Mouse (Mus musculus): Measurements from ENCODE around the gene Serpina1d.
"Not testable (repeated sequence)": the region's sequence is repeated elsewhere in the genome, so short reads cannot be mapped to it uniquely, and the experiment has no call there.

Gene Serpina1d

DNA sequence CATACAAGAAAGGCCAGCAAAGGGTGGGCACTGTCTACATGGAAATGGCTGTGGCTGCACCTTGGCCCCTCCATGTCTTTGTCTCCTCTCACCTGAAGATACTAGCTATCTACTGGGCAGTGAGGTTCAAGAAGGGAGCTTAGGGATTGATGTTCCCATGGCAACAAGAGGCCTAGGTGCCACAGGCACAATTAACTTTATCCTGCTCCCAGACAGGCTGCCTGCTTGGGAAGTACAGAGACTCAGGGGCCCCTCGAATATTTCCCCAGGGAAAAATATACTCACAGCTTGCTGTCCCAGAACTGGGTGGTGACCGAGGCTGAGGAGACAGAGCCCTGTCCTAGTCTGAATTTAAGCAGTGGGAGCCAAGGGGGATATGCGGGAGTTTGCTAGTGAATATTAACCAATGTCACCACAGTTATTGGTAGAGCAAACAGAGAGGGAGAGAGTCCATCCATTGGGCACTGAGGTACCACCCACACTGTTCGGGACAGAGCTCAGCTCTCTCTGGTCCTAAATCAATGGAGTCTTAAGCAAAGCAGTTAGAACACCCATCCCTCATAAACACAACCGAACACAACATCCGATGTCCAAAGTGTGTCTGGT lies at the start of gene Serpina1d:
Serpina1d (minus strand) TSS at position 347 of the 606 bp plus-strand sequence.
- DNase-seq (ENCODE audit: low spot score): not testable (repeated sequence)

DNA sequence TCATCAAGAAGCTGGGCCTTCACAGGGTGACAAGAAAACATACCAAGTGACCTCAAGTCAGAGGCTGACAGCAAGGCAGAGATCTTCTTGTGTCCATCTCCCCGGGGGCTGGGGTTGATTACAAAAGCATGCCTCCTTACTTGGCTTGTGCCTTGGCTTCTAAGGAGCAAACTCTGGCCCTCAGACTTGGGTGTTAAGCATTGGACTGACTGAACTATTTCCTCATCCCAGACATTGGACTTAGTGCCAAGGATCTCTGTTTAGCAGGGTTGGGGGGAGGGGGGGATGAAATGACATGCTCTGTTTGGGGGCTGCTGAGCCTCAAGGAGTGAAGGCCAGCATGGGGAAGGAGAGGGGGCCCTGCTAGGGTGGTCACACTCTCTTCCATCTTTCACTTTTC lies 2.8 kb downstream of the Serpina1d start:
- DNase-seq (ENCODE audit: low spot score): not testable (repeated sequence)

DNA sequence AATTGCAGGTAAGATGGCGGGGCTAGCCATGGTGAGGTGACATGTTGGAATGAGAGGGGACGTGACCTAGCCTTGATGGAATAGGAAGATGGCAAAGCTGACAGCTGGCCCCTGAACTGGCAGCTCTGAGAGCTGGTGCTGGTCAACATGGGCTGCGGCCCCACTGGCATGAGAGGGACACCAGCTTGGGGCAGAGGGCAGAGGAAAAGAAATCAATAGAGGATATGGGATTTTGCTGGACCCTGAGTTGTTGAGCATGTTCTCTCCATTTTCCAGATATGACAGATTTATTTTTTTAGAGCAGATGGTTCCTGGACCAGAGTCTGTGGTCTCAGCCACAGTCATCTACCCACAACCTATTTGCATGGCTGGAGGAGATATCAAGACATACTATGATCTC lies 10.3 kb downstream of the Serpina1d start:
- not testable (repeated sequence) for DNase-seq (ENCODE audit: low spot score)

DNA sequence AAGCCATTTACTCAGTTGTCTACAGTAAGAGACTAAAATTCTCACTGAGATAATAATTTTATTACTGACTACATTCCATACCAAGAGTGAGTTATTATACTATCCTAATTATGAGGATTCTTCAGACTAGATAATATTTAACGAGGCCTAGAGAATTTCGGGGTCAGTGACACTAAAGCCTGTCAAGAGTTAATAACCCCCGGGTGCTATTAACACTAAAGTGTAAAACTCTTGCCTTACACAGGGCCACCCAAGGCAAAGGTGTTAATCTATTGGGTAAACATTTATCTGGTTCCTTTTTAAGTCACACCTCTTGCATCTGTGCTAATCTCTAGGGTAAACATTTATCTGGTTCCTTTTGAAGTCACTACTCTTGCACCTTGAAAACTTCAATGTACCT lies 13.1 kb downstream of the Serpina1d start:
- DNase-seq (ENCODE audit: low spot score): not testable (repeated sequence)

DNA sequence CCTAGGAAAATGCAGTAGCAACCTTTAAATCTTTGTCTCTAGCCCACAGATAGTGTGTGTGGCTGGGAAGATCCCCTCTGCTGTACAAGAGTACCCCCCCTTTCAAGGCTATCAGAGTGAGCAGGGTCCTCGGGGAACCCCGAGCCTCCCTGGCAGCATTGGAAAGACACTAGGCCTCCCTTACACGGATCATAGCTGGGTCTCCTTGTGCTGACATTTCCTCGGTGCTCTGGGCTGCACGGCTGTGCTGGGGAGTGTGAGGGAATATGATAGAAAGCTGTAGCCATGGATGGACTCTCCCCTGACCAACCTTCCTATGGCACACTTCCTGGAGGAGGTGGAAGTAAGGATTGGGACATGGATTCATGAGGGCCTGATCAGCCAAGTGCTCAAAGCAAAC lies 27.4 kb downstream of the Serpina1d start:
- DNase-seq (ENCODE audit: low spot score): not testable (repeated sequence)

DNA sequence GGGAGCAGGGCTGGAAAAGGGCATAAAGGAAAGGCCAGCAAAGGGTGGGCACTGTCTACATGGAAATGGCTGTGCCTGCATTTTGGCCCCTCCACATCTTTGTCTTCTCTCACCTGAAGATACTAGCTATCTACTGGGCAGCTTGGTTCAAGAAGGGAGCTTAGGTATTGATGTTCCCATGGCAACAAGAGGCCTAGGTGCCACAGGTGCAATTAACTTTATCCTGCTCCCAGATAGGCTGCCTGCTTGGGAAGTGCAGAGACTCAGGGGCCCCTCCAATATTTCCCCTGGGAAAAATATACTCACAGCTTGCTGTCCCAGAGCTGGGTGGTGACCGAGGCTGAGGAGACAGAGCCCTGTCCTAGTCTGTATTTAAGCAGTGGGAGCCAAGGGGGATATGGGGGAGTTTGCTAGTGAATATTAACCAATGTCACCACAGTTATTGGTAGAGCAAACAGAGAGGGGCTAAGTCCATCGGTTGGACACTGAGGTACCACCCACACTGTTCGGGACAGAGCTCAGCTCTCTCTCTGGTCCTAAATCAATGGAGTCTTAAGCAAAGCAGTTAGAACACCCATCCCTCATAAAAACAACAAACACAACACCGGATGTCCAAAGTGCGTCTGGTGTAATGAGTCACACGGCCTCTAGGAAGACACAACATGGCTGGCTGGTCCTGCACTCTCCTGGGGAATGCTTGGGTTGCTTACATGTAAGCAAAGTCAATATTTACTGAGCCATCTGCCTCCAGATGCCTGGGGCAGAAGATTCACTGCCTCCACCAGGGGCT lies 35.4 kb downstream of the Serpina1d start:
- DNase-seq (ENCODE audit: low spot score): not testable (repeated sequence)

- not testable (repeated sequence) for DNase-seq (ENCODE audit: low spot score)
Observed at GRCm38 (mm10) chr12:103735566-103735965, 37.8 kb downstream of the Serpina1d start.

DNA sequence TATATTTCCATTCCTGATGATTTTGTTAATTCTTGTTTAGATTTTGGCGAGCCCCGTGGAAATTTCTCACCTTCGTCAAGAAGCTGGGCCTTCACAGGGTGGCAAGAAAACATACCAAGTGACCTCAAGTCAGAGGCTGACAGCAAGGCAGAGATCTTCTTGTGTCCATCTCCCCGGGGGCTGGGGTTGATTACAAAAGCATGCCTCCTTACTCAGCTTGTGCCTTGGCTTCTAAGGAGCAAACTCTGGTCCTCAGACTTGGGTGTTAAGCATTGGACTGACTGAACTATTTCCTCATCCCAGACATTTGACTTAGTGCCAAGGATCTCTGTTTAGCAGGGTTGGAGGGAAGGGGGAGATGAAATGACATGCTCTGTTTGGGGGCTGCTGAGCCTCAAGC lies 38.3 kb downstream of the Serpina1d start:
- not testable (repeated sequence) for DNase-seq (ENCODE audit: low spot score)
